Mouse (Mus musculus) adrenal gland, adult 10 weeks (tissue): Measurements from ENCODE around the gene Cbx3. TPM values are rescaled to one million over a fixed set of nuclear protein-coding genes. Genes with fewer than 3 reads are reported as not detected.

Source experiments
- polyA plus RNA-seq: library from polyadenylated mRNA; stranded (reverse); fragments of 350-450 nt; fragmentation: Illumina TruSeq; extraction: RNeasy Lipid Tissue Mini Kit (QIAGEN cat#74804); gene quantifications from one replicate; pipeline ENCODE4 v1.2.3, GENCODE M21; 2014; ENCODE audit warnings: low read depth, low replicate concordance

Cbx3 gene
- 412 TPM for polyA plus RNA-seq

GRCm38 (mm10) chr6:51470311-51471178, at the start of gene Cbx3:
Cbx3 (plus strand) TSS chr6:51470360.

GRCm38 (mm10) chr6:51432535-51433397, 37.4 kb upstream of the Cbx3 start, which contains the start of gene Nfe2l3:
Nfe2l3 (plus strand) TSS chr6:51432670.

GRCm38 (mm10) chr6:51469715-51470310, 347 bp upstream of the Cbx3 start, which contains the start of gene Hnrnpa2b1:
Hnrnpa2b1 (minus strand) TSS chr6:51469894.

GRCm38 (mm10) chr6:51523807-51524320, 53.7 kb downstream of the Cbx3 start, which contains the start of gene Snx10:
Snx10 (plus strand) TSS chr6:51523901.

Other genes starting within 250 kb of the Cbx3 start
- 0.52 TPM for gene Nfe2l3, start 37.7 kb upstream of the Cbx3 start, polyA plus RNA-seq
- 2,572 TPM for gene Hnrnpa2b1, start 466 bp upstream of the Cbx3 start, polyA plus RNA-seq
- 68.1 TPM for gene Snx10, start 53.5 kb downstream of the Cbx3 start, polyA plus RNA-seq